Mouse (Mus musculus) neural tube, embryonic 15.5 days (tissue): ENCODE measurements around the gene Art4. TPM values are rescaled to one million over a fixed set of nuclear protein-coding genes. Genes with fewer than 3 reads are reported as not detected.
A peak's percentile ranks its signal among the peaks of the same experiment; 100 is the strongest.
"Not testable (repeated sequence)": the region's sequence is repeated elsewhere in the genome, so short reads cannot be mapped to it uniquely, and the experiment has no call there.

Source experiments
- ATAC-seq: fragments of 200-750 bp; cut with Nextera tagmentation; 2 replicates; pipeline ENCODE4 v1.8.0; 2017; ENCODE audit warnings: mild to moderate bottlenecking, moderate TSS enrichment, moderate library complexity; ENCODE audit not compliant: low FRiP score
- H3K27ac ChIP-seq: fragments of 300-500 bp; sonication (generic); replicated peaks from 2 replicates; pipeline ENCODE4 v1.5.1; 2015; ENCODE audit warnings: mild to moderate bottlenecking, inconsistent platforms
- H3K27me3 ChIP-seq: fragments of 300-500 bp; sonication (generic); replicated peaks from 2 replicates; pipeline ENCODE4 v1.6.1; 2015; ENCODE audit warnings: inconsistent platforms
- H3K36me3 ChIP-seq: fragments of 300-500 bp; sonication (generic); 2 replicates; pipeline ENCODE4 v1.6.1; 2015; ENCODE audit warnings: inconsistent platforms
- H3K4me1 ChIP-seq: fragments of 300-500 bp; sonication (generic); 2 replicates; pipeline ENCODE4 v1.6.1; 2015; ENCODE audit warnings: inconsistent platforms
- H3K4me2 ChIP-seq: fragments of 300-500 bp; sonication (generic); 2 replicates; pipeline ENCODE4 v1.6.1; 2015; ENCODE audit warnings: inconsistent platforms, mild to moderate bottlenecking, moderate library complexity
- H3K4me3 ChIP-seq: fragments of 300-500 bp; sonication (generic); replicated peaks from 2 replicates; pipeline ENCODE4 v1.5.1; 2015; ENCODE audit warnings: mild to moderate bottlenecking, inconsistent platforms
- H3K9ac ChIP-seq: fragments of 300-500 bp; sonication (generic); replicated peaks from 2 replicates; pipeline ENCODE4 v1.6.1; 2015; ENCODE audit warnings: mild to moderate bottlenecking, inconsistent platforms
- H3K9me3 ChIP-seq: fragments of 300-500 bp; sonication (generic); replicated peaks from 2 replicates; pipeline ENCODE4 v1.6.1; 2016; ENCODE audit warnings: inconsistent platforms
- WGBS: fragments of 180-500 bp; shearing (Covaris S2); methylation state at CpG from one replicate; pipeline ENCODE4 v1.1.7; 2015; ENCODE audit warnings: mixed read lengths; 5-methylcytosine and 5-hydroxymethylcytosine counted together
- polyA plus RNA-seq: library from polyadenylated mRNA; unstranded; fragments of >200 nt; fragmentation: Nextera tagmentation; extraction: Ambion mirVana; gene quantifications from 2 replicates; pipeline ENCODE4 v1.2.1, GENCODE M21; 2015

Art4 gene
- polyA plus RNA-seq, 1 experiment from 2014 or later: 0.23 TPM

DNA sequence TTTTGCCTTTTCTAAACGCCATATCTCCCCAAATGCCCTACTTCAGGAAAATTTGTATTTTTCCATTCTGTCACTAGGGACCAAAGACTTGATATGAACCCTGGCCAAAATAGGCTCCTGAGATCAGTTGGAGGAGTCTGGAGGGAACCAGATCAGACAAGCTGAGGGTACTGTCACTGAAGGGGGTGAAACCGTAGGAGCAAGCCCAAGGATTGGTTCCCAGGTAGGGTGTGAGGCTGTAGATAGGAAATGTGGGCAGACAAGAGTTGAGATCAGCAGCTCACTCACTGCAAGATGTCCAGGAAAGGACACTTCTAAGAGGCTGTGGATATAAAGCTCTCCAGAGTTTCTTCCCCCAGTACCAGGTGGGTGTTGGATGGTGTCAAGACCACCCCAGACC is 34.5 kb upstream of the Art4 start:
- no peak overlapping the region for H3K4me3 ChIP-seq
- H3K27ac ChIP-seq: no peak overlapping the region
- H3K4me2 ChIP-seq: no peak overlapping the region
- H3K9ac ChIP-seq: no peak overlapping the region
- no peaks in the 10 kb centered on the region for H3K27me3 ChIP-seq
- no peaks in the 10 kb centered on the region for H3K9me3 ChIP-seq
- no peaks in the 10 kb centered on the region for H3K4me1 ChIP-seq
- H3K36me3 ChIP-seq: no peaks in the 10 kb centered on the region
- ATAC-seq: no peak
- 85% methylated on average over 2 of the region's 2 CpGs for WGBS

DNA sequence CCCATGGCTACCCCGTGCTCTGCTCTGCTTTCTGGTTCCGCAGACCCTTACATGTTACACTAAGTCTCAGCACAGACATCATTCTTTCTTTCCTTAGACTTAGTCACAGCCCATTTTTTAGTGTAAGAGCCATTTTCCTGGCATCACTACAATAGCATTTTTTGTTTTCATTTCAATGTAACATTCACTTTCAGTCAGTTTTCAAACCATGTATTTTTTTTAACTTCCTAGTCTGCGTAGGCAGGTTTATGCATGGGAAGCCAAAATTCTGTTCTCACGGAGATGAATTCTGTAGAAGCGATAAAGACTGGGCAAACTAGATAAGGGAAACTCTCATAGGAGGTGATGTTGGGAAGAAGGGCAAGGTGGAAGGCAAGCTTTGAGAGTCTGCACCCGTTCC is 32.0 kb upstream of the Art4 start:
- H3K4me2 ChIP-seq: no peak overlapping the region

DNA sequence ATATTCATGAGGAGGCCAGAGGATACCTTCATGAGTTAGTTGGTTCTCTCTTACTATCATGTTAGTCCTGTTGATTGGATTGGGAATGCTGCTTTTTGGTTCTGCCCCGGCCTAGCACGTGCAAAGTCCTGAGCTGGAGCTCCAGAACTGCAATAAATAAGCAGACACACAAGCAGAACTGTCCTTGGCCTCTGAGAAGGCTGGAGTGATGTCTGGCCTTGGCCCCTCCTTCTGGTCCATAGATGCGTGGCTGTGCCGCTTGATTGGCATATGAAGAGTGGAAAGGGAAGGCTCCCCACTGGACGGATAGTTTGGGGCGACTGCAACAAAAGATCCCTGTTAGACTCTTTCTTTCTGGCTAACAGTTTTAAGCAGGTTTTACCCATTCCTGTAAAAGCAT is 31.5 kb upstream of the Art4 start:
- ATAC-seq: no peak
- Histone ChIP-seq H3K4me2 (no peak overlapping the region), H3K27me3 (no peaks in the 10 kb centered on the region)

More for the DNA sequence above, 32.0 kb upstream of the Art4 start:
- H3K9me3 ChIP-seq: no peaks in the 10 kb centered on the region
- no peak overlapping the region for H3K4me3 ChIP-seq
- H3K9ac ChIP-seq: no peak overlapping the region
- 95% methylated on average over 6 of the region's 6 CpGs for WGBS
- H3K4me1 ChIP-seq: no peaks in the 10 kb centered on the region
- no peak overlapping the region for H3K27ac ChIP-seq
- H3K36me3 ChIP-seq: no peaks in the 10 kb centered on the region
- no peaks in the 10 kb centered on the region for H3K27me3 ChIP-seq
- ATAC-seq: no peak

DNA sequence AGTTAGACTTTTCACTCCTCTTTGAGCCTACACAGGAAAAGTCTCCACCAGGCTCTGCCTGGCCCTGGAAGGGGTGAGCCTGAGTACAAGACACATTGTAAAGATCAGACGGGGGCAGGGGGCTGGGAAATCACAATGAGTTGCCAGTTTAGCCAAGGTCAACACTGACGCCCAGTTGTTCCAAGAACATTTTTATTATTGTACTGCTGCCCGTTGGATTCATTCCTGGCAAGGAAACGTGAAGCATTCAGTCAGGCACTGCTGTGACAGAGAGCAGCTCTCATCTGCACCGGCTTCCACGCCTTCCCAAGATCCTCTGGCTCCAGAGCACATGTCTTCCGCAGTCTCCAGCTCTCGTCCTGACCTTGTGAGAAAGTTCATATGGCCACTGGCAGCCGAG is 30.3 kb upstream of the Art4 start:
- Histone ChIP-seq H3K27ac (no peak overlapping the region), H3K9ac (no peak overlapping the region), H3K4me1 (no peaks in the 10 kb centered on the region; the same call in 1 of the 2 replicates), H3K9me3 (no peaks in the 10 kb centered on the region), H3K4me2 (no peak overlapping the region), H3K27me3 (no peaks in the 10 kb centered on the region), H3K4me3 (no peak overlapping the region), H3K36me3 (no peaks in the 10 kb centered on the region)
- WGBS: 69% methylated on average over 9 of the region's 9 CpGs
- ATAC-seq: no peak

More for the DNA sequence above, 31.5 kb upstream of the Art4 start:
- no peak overlapping the region for H3K4me3 ChIP-seq
- H3K9me3 ChIP-seq: no peaks in the 10 kb centered on the region
- H3K9ac ChIP-seq: no peak overlapping the region
- WGBS: 86% methylated on average over 6 of the region's 6 CpGs
- H3K4me1 ChIP-seq: no peaks in the 10 kb centered on the region
- H3K36me3 ChIP-seq: no peaks in the 10 kb centered on the region
- H3K27ac ChIP-seq: no peak overlapping the region

DNA sequence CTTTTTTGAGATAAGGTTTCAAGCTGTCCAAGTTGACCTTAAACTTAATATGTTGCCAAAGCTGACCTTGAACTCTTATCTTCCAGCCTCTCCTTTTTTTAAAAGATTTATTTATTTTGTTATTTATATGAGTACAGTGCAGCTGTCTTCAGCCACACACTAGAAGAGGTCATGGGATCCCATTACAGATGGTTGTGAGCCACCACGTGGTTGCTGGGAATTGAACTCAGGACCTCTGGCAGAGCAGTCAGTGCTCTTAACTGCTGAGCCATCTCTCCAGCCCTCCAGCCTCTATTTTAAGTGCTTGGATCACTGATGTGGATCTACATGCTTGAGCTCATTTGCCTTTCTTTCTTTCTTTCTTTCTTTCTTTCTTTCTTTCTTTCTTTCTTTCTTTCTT is 27.2 kb upstream of the Art4 start:
- not testable (repeated sequence) for H3K27ac ChIP-seq, H3K4me2 ChIP-seq, H3K9ac ChIP-seq, ATAC-seq, H3K36me3 ChIP-seq, H3K27me3 ChIP-seq, H3K9me3 ChIP-seq, H3K4me1 ChIP-seq, H3K4me3 ChIP-seq
- 61% methylated on average over 1 of the region's 1 CpGs for WGBS

DNA sequence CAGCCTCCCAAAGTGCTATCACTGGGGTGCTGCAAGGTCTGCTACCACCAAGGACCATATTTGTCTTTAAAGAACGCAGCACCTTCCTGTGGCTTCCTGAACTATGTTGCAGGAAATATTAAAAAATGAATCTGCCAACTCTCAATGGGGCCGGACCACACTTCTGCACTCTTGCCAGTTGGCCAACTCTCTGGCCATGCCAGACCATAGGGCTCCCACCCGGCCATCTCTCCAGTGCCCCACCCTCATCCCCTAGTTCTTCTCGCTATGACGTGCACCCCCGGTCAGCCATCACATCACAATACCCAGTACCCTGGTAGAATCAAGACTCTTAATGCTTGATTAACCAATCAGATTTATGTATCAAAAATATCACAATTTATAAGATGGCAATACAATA is 26.4 kb upstream of the Art4 start:
- H3K9ac ChIP-seq: no peak overlapping the region
- H3K27me3 ChIP-seq: no peaks in the 10 kb centered on the region; the same call in 1 of the 2 replicates
- H3K4me2 ChIP-seq: no peak overlapping the region
- no peaks in the 10 kb centered on the region for H3K36me3 ChIP-seq
- no peak overlapping the region for H3K4me3 ChIP-seq
- no peaks in the 10 kb centered on the region for H3K9me3 ChIP-seq
- no peak for ATAC-seq
- WGBS: 93% methylated on average over 6 of the region's 6 CpGs
- no peak overlapping the region for H3K27ac ChIP-seq
- no peaks in the 10 kb centered on the region; the same call in 1 of the 2 replicates for H3K4me1 ChIP-seq

DNA sequence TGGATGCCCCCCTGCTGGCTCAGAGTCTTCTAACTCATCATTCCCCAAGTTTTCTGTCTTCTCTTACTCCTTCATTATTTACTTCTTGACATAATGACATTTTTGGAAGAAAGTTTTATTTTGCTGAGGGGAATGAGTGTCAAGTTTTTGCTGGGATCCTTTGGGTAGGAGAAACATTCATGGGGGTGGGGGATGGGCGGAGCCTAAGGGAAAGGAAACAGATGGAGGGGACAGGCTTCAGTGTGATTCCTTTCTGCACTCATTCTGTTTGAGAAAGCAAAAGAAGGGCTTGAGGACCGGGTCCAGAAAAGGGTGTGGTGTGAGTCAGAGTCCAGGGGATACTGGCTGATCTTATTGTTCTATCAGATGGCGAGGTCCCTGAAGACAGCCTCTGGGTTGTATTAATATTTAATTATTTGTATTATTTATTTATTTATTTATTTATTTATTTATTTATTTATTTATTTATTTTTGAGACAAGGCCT is 25.9 kb upstream of the Art4 start:
- Histone ChIP-seq H3K27ac (no peak overlapping the region), H3K27me3 (no peaks in the 10 kb centered on the region; the same call in 1 of the 2 replicates), H3K4me1 (no peaks in the 10 kb centered on the region; the same call in 1 of the 2 replicates), H3K9ac (no peak overlapping the region), H3K4me2 (no peak overlapping the region), H3K9me3 (no peaks in the 10 kb centered on the region), H3K4me3 (no peak overlapping the region), H3K36me3 (no peaks in the 10 kb centered on the region)
- ATAC-seq: no peak
- WGBS: 86% methylated on average over 3 of the region's 3 CpGs

DNA sequence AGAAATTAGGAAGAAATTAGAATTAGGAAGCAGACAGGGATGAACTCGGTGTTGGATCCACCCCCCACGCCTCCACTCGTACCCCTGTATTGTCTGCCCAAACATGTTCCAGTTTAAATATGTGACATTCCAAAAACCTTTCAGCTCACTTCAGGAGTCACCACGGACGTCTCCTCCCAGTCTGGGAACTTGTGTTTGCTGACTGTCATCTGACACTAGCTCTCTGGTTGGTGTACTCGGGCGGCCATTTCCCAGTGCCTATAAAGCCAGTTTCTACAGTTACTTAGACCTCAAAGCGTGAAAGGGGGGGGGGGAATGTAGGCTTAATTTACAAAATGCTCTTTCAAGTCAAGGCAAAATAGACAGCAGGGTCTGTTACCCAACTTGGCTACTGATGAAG is 24.1 kb upstream of the Art4 start:
- Histone ChIP-seq H3K4me3 (no peak overlapping the region), H3K27ac (no peak overlapping the region), H3K27me3 (no peaks in the 10 kb centered on the region; the same call in 1 of the 2 replicates), H3K9me3 (no peaks in the 10 kb centered on the region), H3K36me3 (no peaks in the 10 kb centered on the region), H3K4me1 (no peaks in the 10 kb centered on the region; the same call in 1 of the 2 replicates), H3K9ac (no peak overlapping the region), H3K4me2 (no peak overlapping the region)
- WGBS: 84% methylated on average over 8 of the region's 8 CpGs
- no peak for ATAC-seq

DNA sequence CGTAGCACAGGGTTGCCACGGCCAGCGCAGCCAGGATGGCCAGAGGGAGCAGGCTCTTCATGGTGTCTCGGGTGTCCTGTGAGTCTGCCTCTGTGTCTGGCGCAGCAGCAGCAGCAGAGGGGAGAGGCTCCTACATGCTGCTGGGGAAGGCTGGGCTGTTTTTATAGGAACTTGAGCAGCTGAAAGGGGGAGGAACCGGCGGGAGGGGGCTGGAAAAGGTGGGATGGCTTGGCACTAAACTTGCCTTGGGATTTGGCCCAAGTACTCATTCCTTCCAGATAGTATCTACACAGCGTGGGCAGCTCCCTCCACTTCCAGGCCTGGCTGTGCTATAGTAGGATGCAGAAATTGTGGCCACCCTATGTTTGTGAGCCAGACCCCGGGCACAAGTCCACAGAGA is 18.1 kb upstream of the Art4 start, which contains the start of gene Mgp:
Mgp (minus strand) TSS at position 154 of the 400 bp plus-strand sequence.
- no peaks in the 10 kb centered on the region for H3K9me3 ChIP-seq
- H3K36me3 ChIP-seq: no peaks in the 10 kb centered on the region
- 0 out of 2 replicates have a peak within 1 kb of the TSS, but pooled peaks have one; percentile 3 for H3K4me3 ChIP-seq
- no peak within 1 kb of the TSS for H3K9ac ChIP-seq
- no peaks in the 10 kb centered on the region for H3K27me3 ChIP-seq
- no peak for ATAC-seq
- peaks cover 9% of the 10 kb centered on the region; the same call in 1 of the 2 replicates for H3K4me1 ChIP-seq
- H3K27ac ChIP-seq: no peak within 1 kb of the TSS
- WGBS: 65% methylated on average over 9 of the region's 9 CpGs
- H3K4me2 ChIP-seq: peak within 1 kb of the TSS; percentile 20

DNA sequence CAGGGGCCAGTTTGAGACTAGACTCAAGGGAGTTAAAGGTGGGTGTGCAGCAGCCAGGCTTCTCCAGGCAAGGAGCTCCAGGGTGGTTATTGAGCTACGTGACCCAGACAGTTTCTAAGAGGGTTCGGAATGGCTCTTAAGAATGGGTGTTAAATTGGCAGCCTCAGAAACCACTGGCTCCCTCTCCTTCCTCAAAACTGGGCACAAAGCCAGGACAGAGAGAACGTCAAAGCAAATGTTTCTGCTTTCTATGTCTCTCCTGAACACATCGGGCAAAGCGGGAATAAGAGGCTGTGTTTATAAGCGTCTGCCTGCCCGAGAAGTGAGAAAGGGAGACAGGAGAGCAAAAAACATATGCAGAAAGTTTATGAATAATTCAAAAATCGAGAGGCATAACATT is 17.1 kb upstream of the Art4 start:
- H3K27me3 ChIP-seq: no peaks in the 10 kb centered on the region
- 44% methylated on average over 8 of the region's 8 CpGs for WGBS
- H3K4me2 ChIP-seq: peak overlapping the region; percentile 20
- H3K27ac ChIP-seq: no peak overlapping the region
- no peaks in the 10 kb centered on the region for H3K36me3 ChIP-seq
- H3K9ac ChIP-seq: no peak overlapping the region
- H3K4me3 ChIP-seq: 0 out of 2 replicates have a peak overlapping the region, but pooled peaks have one; percentile 3
- peaks cover 9% of the 10 kb centered on the region; the same call in 1 of the 2 replicates for H3K4me1 ChIP-seq
- H3K9me3 ChIP-seq: no peaks in the 10 kb centered on the region
- no peak for ATAC-seq

DNA sequence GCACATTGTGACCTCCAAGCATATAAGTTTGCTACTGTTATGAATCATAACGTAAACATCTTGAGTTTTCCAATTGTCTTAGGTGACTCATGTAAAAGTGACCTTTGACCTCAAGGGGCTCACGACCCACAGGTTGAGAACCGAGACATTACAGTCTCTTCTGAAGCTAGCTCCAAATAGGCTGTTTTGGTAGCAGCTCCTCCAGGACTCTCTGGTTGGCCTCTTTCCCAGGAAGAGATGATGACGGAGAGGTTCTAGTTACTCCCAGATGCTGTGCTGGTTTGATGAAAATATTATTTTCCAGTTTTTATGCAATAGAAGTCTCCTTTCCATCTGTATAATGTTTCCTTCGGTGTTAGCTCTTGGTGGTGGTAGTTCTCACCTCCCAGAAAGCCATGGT is 11.4 kb upstream of the Art4 start:
- Histone ChIP-seq H3K4me1 (no peaks in the 10 kb centered on the region), H3K9me3 (no peaks in the 10 kb centered on the region), H3K27ac (no peak overlapping the region), H3K36me3 (no peaks in the 10 kb centered on the region), H3K4me3 (no peak overlapping the region), H3K9ac (no peak overlapping the region), H3K27me3 (no peaks in the 10 kb centered on the region), H3K4me2 (no peak overlapping the region)
- ATAC-seq: no peak
- WGBS: 89% methylated on average over 5 of the region's 5 CpGs

DNA sequence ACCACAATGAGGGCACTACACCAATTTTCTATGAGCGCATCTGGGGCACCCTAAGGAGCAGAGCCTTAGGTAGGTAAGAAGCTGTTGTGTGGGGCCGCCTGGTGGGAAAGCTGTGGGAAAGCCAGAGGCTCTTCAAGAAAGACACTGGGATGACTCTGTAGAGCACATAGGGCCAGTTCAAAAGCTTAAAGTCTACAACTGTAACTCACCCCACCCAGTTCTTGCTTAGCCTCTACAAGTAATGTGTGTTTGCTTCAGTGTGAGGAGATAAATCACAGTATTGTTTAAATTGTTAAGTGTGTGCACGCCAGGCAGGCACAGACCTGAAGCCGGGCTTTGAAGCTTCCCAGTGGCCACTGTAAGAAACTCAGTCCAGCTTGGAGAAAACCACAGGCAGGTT is 8.6 kb upstream of the Art4 start:
- no peak for ATAC-seq
- no peak overlapping the region for H3K4me2 ChIP-seq
- H3K27me3 ChIP-seq: no peaks in the 10 kb centered on the region
- H3K9me3 ChIP-seq: no peaks in the 10 kb centered on the region
- no peak overlapping the region for H3K4me3 ChIP-seq
- no peak overlapping the region for H3K27ac ChIP-seq
- no peaks in the 10 kb centered on the region for H3K4me1 ChIP-seq
- H3K9ac ChIP-seq: no peak overlapping the region
- no peaks in the 10 kb centered on the region for H3K36me3 ChIP-seq
- 73% methylated on average over 4 of the region's 4 CpGs for WGBS
